Mouse (Mus musculus) MEL (cell line): ENCODE results near the gene Rabggta. TPM values are rescaled to one million over a fixed set of nuclear protein-coding genes. Genes with fewer than 3 reads are reported as not detected.
"Not testable (repeated sequence)": the region's sequence is repeated elsewhere in the genome, so short reads cannot be mapped to it uniquely, and the experiment has no call there.

Experiments used
- DNase-seq: peaks from one replicate; pipeline ENCODE4 v3.0.0; 2011; ENCODE audit warnings: low read depth, low spot score
- H3K27ac ChIP-seq: 2 replicates; pipeline ENCODE4 v1.5.1; 2012; ENCODE audit warnings: low read depth, mild to moderate bottlenecking, control low read depth, low read length, moderate library complexity; ENCODE audit not compliant: control insufficient read depth
- H3K27me3 ChIP-seq, 2 experiments: fragments of 150-350 bp in 1 of 2; sonication (generic) in 1 of 2; 2 replicates each; pipeline ENCODE4 v1.6.1; 2012; ENCODE audit warnings: low read length in 2 of 2, mild to moderate bottlenecking in 2 of 2, improper control_type of control experiment in 1 of 2, moderate library complexity in 1 of 2; ENCODE audit not compliant: insufficient read depth in 2 of 2, control insufficient read depth in 1 of 2
- H3K36me3 ChIP-seq, 2 experiments: 2 replicates each; pipeline ENCODE4 v1.6.1; 2012 to 2014; ENCODE audit warnings: low read length in 2 of 2, improper control_type of control experiment in 1 of 2, inconsistent platforms in 1 of 2, mild to moderate bottlenecking in 1 of 2; ENCODE audit not compliant: insufficient read depth in 2 of 2, control insufficient read depth in 1 of 2
- H3K4me1 ChIP-seq, 2 experiments: fragments of 150-350 bp in 1 of 2; sonication (generic) in 1 of 2; 2 replicates each; pipeline ENCODE4 v1.6.1; 2012; ENCODE audit warnings: low read length in 2 of 2, improper control_type of control experiment in 1 of 2, mild to moderate bottlenecking in 1 of 2; ENCODE audit not compliant: insufficient read depth in 2 of 2, control insufficient read depth in 1 of 2
- H3K4me3 ChIP-seq, 2 experiments: fragments of 150-350 bp in 1 of 2; sonication (generic) in 1 of 2; 2 replicates each; pipeline ENCODE4 v1.5.1; 2012; ENCODE audit warnings: low read depth in 2 of 2, low read length in 2 of 2, mild to moderate bottlenecking in 2 of 2, moderate library complexity in 2 of 2, control low read depth in 1 of 2, improper control_type of control experiment in 1 of 2; ENCODE audit not compliant: control insufficient read depth in 1 of 2, insufficient read depth in 1 of 2
- H3K79me2 ChIP-seq: 2 replicates; pipeline ENCODE4 v1.6.1; 2012; ENCODE audit warnings: mild to moderate bottlenecking, low read length, moderate library complexity; ENCODE audit not compliant: control insufficient read depth, poor library complexity, insufficient read depth
- H3K9ac ChIP-seq: 2 replicates; pipeline ENCODE4 v1.6.1; 2012; ENCODE audit warnings: low read depth, mild to moderate bottlenecking, control low read depth, low read length, moderate library complexity; ENCODE audit not compliant: control insufficient read depth, poor library complexity, severe bottlenecking
- H3K9me3 ChIP-seq: fragments of 150-350 bp; sonication (generic); replicated peaks from 2 replicates; pipeline ENCODE4 v1.6.1; 2012; ENCODE audit warnings: mild to moderate bottlenecking, low read length, improper control_type of control experiment, moderate library complexity; ENCODE audit not compliant: insufficient read depth
- BHLHE40 ChIP-seq: IDR thresholded peaks from 2 replicates; pipeline ENCODE4 v1.6.1; 2012; ENCODE audit warnings: low read depth, mild to moderate bottlenecking, inconsistent platforms, low read length, improper control_type of control experiment, borderline replicate concordance
- CTCF ChIP-seq, 3 experiments: IDR thresholded peaks in 2 of 3; conservative IDR thresholded peaks in 1 of 3; 2 replicates each; pipeline ENCODE4 v1.5.1; 2011 to 2012; ENCODE audit warnings: low read length in 3 of 3, low read depth in 2 of 3, mild to moderate bottlenecking in 2 of 3, improper control_type of control experiment in 1 of 3, inconsistent platforms in 1 of 3, mixed read lengths in 1 of 3, moderate library complexity in 1 of 3; ENCODE audit not compliant: control insufficient read depth in 1 of 3, insufficient read depth in 1 of 3, poor library complexity in 1 of 3, severe bottlenecking in 1 of 3
- E2F4 ChIP-seq: IDR thresholded peaks from 2 replicates; pipeline ENCODE4 v1.6.1; 2011; ENCODE audit warnings: low read depth, low read length, improper control_type of control experiment, borderline replicate concordance
- ETS1 ChIP-seq: IDR thresholded peaks from 2 replicates; pipeline ENCODE4 v1.6.1; 2012; ENCODE audit warnings: low read depth, mild to moderate bottlenecking, inconsistent platforms, low read length, improper control_type of control experiment, moderate library complexity
- GATA1 ChIP-seq: IDR thresholded peaks from 2 replicates; pipeline ENCODE4 v1.6.1; 2011; ENCODE audit warnings: low read depth, low read length, improper control_type of control experiment
- HCFC1 ChIP-seq: IDR thresholded peaks from 2 replicates; pipeline ENCODE4 v1.6.1; 2012; ENCODE audit warnings: low read depth, mild to moderate bottlenecking, inconsistent platforms, low read length, improper control_type of control experiment, moderate library complexity
- JUND ChIP-seq: IDR thresholded peaks from 2 replicates; pipeline ENCODE4 v1.6.1; 2011; ENCODE audit warnings: low read depth, mild to moderate bottlenecking, improper control_type of control experiment, low read length
- MXI1 ChIP-seq: IDR thresholded peaks from 2 replicates; pipeline ENCODE4 v1.6.1; 2011; ENCODE audit warnings: mild to moderate bottlenecking, low read depth, low read length, improper control_type of control experiment
- MYB ChIP-seq: IDR thresholded peaks from 2 replicates; pipeline ENCODE4 v1.6.1; 2011; ENCODE audit warnings: mild to moderate bottlenecking, low read depth, low read length, improper control_type of control experiment
- NRF1 ChIP-seq: IDR thresholded peaks from 2 replicates; pipeline ENCODE4 v1.6.1; 2014; ENCODE audit warnings: low read depth, mild to moderate bottlenecking, inconsistent platforms, low read length, improper control_type of control experiment, moderate library complexity; ENCODE audit not compliant: poor library complexity, insufficient read depth, severe bottlenecking
- POLR2A ChIP-seq, 2 experiments: IDR thresholded peaks; 2 replicates each; pipeline ENCODE4 v1.6.1; 2011 to 2012; ENCODE audit warnings: low read length in 2 of 2, mild to moderate bottlenecking in 2 of 2, control low read depth in 1 of 2, improper control_type of control experiment in 1 of 2, low read depth in 1 of 2, moderate library complexity in 1 of 2; ENCODE audit not compliant: control insufficient read depth in 1 of 2, insufficient read depth in 1 of 2, poor library complexity in 1 of 2
- RAD21 ChIP-seq: IDR thresholded peaks from 2 replicates; pipeline ENCODE4 v1.6.1; 2011; ENCODE audit warnings: mild to moderate bottlenecking, low read depth, low read length, improper control_type of control experiment
- SIN3A ChIP-seq: IDR thresholded peaks from 2 replicates; pipeline ENCODE4 v1.6.1; 2012; ENCODE audit warnings: low read length, improper control_type of control experiment, inconsistent platforms
- SMC3 ChIP-seq: IDR thresholded peaks from 2 replicates; pipeline ENCODE4 v1.6.1; 2011; ENCODE audit warnings: low read depth, low read length, improper control_type of control experiment
- TAL1 ChIP-seq: IDR thresholded peaks from 2 replicates; pipeline ENCODE4 v1.6.1; 2012; ENCODE audit warnings: mild to moderate bottlenecking, inconsistent platforms, low read length, moderate library complexity, mixed read lengths
- ZC3H11A ChIP-seq: IDR thresholded peaks from 2 replicates; pipeline ENCODE4 v1.6.1; 2012; ENCODE audit warnings: low read depth, mild to moderate bottlenecking, inconsistent platforms, low read length, improper control_type of control experiment
- ZMIZ1 ChIP-seq: IDR thresholded peaks from 2 replicates; pipeline ENCODE4 v1.6.1; 2012; ENCODE audit warnings: low read depth, mild to moderate bottlenecking, inconsistent platforms, low read length, improper control_type of control experiment, moderate library complexity
- polyA plus RNA-seq, 2 experiments: library from polyadenylated mRNA; stranded (reverse) in 1 of 2; unstranded in 1 of 2; fragments of >175 nt in 1 of 2; fragments of >200 nt in 1 of 2; gene quantifications; 2 replicates each; pipeline versions ENCODE4 v1.2.1 to v1.2.4; 2012; ENCODE audit warnings: low replicate concordance in 2 of 2, low read depth in 1 of 2; ENCODE audit not compliant: insufficient read length in 2 of 2, insufficient read depth in 1 of 2, missing spikeins in 1 of 2
- total RNA-seq: library from RNA; depleted of rRNA; stranded (reverse); fragments of 300-350 nt; gene quantifications from 2 replicates; pipeline ENCODE4 v1.2.3, GENCODE M21; 2012

Rabggta gene
- total and polyA plus RNA-seq, 3 experiments = 22.8 to 32.0 TPM; not detected in 1

DNA sequence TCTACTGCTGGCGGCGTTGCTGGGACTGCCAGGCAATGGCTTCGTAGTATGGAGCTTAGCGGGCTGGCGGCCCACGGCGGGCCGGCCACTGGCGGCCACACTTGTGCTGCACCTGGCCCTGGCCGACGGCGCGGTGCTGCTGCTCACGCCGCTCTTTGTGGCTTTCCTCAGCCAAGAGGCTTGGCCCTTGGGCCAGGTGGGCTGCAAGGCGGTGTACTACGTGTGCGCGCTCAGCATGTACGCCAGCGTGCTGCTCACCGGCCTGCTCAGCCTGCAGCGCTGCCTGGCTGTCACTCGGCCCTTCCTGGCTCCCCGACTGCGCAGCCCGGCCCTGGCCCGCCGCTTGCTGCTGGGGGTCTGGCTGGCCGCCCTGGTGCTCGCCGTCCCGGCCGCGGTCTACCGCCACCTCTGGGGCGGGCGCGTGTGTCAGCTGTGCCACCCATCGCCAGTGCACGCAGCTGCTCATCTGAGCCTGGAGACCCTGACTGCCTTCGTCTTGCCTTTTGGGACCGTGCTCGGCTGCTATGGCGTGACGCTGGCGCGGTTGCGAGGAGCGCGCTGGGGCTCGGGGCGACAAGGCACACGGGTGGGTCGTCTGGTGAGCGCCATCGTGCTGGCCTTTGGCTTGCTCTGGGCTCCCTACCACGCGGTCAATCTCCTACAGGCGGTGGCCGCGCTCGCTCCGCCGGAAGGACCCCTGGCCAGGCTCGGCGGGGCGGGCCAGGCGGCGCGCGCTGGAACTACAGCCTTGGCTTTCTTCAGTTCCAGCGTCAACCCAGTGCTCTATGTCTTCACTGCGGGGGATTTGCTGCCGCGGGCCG, 40.1 kb upstream of the Rabggta start:
- TF ChIP-seq CTCF (IDR thresholded peaks at IDR 0.05 in 2 of 3, conservative IDR thresholded peaks at IDR 0.05 in 1 of 3; ENCODE audit: control insufficient read depth in 1 of 3, insufficient read depth in 1 of 3, low read depth in 2 of 3, low read length in 3 of 3, poor library complexity in 1 of 3, severe bottlenecking in 1 of 3) = no peak
- TF ChIP-seq NRF1 = no peak
- no peak for TF ChIP-seq TAL1
- TF ChIP-seq MYB = no peak
- TF ChIP-seq BHLHE40 = no peak
- no peak for TF ChIP-seq JUND
- no peak for TF ChIP-seq POLR2A (IDR thresholded peaks at IDR 0.05; ENCODE audit: control insufficient read depth in 1 of 2, insufficient read depth in 1 of 2, low read depth in 1 of 2, low read length in 2 of 2, poor library complexity in 1 of 2)
- no peak for TF ChIP-seq E2F4
- TF ChIP-seq ETS1 = no peak
- TF ChIP-seq GATA1 = no peak
- Histone ChIP-seq H3K4me3 (no peak overlapping the region), H3K9ac (no peak overlapping the region), H3K27ac (no peak overlapping the region), H3K4me1 (peaks cover 6 to 27% of the 10 kb centered on the region in 2 experiments), H3K36me3 (peaks cover 0 to 4% of the 10 kb centered on the region in 2 experiments; a peak in 2 of 4 replicates), H3K9me3 (no peaks in the 10 kb centered on the region), H3K27me3 (no peaks in the 10 kb centered on the region), H3K79me2 (no peaks in the 10 kb centered on the region)
- DNase-seq = no peak

DNA sequence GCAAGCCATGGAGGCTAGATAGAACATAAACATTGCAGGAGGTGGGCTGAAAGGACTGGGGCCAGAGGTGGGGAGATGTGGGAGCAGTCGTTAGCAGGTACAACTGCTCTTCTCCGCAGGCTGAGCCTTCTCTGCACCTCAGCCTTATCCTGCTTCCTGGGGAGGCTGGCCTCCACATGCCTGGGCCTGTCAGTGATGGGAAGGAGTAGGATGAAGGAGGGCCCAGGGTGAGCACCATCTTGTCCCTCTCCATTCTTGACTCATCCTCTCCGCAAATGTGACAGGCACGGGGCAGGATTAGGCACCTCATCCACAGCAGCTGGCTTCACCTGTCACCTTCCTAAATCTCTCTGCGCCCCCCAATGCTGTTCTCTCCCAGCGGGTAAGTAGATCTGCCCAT, 39.1 kb upstream of the Rabggta start, which contains the start of gene Ltb4r2:
Gene Ltb4r2, plus strand, starts transcription at position 266 of the 400 bp plus-strand sequence.
- H3K36me3 ChIP-seq = peaks cover 0 to 5% of the 10 kb centered on the region in 2 experiments; a peak in 2 of 4 replicates
- no peaks in the 10 kb centered on the region for H3K79me2 ChIP-seq
- H3K9ac ChIP-seq = no peak within 1 kb of the TSS
- no peaks in the 10 kb centered on the region for H3K9me3 ChIP-seq
- peaks cover 6 to 24% of the 10 kb centered on the region in 2 experiments for H3K4me1 ChIP-seq
- no peak within 1 kb of the TSS for H3K4me3 ChIP-seq
- DNase-seq = no peak
- H3K27me3 ChIP-seq = no peaks in the 10 kb centered on the region
- no peak within 1 kb of the TSS for H3K27ac ChIP-seq
- TF ChIP-seq GATA1 (no peak), SMC3 (no peak), POLR2A (IDR thresholded peaks at IDR 0.05; ENCODE audit: control insufficient read depth in 1 of 2, insufficient read depth in 1 of 2, low read depth in 1 of 2, low read length in 2 of 2, poor library complexity in 1 of 2) (0 out of 4 replicates have a peak, but pooled peaks of 1 of the 2 experiments have one; percentile 20)

- not testable (repeated sequence) for H3K36me3 ChIP-seq, H3K4me3 ChIP-seq, H3K9ac ChIP-seq
- H3K4me1 ChIP-seq = peaks cover 6 to 19% of the 10 kb centered on the region in 2 experiments
- TF ChIP-seq HCFC1 (0 out of 2 replicates have a peak, but pooled peaks have one; percentile 35), NRF1 (peak; percentile 62), ZC3H11A (peak; percentile 62), SIN3A (0 out of 2 replicates have a peak, but pooled peaks have one; percentile 31), RAD21 (peak; percentile 67), BHLHE40 (0 out of 2 replicates have a peak, but pooled peaks have one; percentile 23), CTCF (IDR thresholded peaks at IDR 0.05 in 2 of 3, conservative IDR thresholded peaks at IDR 0.05 in 1 of 3; ENCODE audit: control insufficient read depth in 1 of 3, insufficient read depth in 1 of 3, low read depth in 2 of 3, low read length in 3 of 3, poor library complexity in 1 of 3, severe bottlenecking in 1 of 3) (peak; percentile 63 to 75 (median 66); a peak in 5 of 6 replicates), MXI1 (0 out of 2 replicates have a peak, but pooled peaks have one; percentile 22), SMC3 (peak; percentile 69), ZMIZ1 (0 out of 2 replicates have a peak, but pooled peaks have one; percentile 20)
- TF ChIP-seq, all 39 proteins: peak for 10; not testable (repeated sequence) for 29
- not testable (repeated sequence) for H3K9me3 ChIP-seq, H3K79me2 ChIP-seq, H3K27me3 ChIP-seq, H3K27ac ChIP-seq
- peak; percentile 75 for DNase-seq
These were observed 38.1 kb upstream of the Rabggta start for GRCm38 (mm10) chr14:55760156-55760555.
